Mouse (Mus musculus) T-helper 1 cell (primary cell): Measurements from ENCODE around the gene Eef2k.

ENCODE experiments used
- in situ Hi-C: fragments of 300-600 bp; cut with MboI, MseI; formaldehyde crosslinking; loops from one replicate; pipeline ENCODE4 v1.15.1; 2025; ENCODE audit warnings: high pct_unique_total_duplicates

The Eef2k gene

DNA sequence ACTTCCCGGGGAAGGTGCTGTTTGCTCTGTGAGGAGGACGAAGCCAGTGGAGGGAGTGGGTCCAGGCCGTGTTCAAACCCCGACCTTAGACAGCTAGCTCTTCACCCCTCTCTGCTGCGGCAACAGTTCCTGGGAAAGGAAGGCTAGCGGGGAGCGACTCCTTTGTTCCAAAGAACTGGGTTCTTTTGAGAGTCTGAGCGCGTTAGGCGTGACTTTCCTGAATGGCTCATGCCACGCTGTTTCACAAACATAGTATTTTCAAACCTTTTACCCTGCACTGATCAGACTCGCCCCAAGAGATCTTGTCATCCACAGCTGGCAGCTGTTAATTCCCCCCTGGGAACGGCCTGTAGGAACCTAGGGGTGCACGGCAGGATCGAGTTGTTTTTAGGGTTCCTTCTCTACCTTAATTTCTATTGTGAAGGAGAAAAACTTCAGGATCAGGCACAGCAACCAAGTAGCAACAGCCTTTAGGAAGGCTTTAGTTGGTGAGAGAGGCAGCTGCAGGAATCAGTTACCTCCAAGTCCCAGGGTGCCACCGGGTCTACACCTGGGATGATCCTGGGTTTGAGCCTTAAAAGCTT, 1.3 kb downstream of the Eef2k start:
- in situ Hi-C loops = no loop called here

DNA sequence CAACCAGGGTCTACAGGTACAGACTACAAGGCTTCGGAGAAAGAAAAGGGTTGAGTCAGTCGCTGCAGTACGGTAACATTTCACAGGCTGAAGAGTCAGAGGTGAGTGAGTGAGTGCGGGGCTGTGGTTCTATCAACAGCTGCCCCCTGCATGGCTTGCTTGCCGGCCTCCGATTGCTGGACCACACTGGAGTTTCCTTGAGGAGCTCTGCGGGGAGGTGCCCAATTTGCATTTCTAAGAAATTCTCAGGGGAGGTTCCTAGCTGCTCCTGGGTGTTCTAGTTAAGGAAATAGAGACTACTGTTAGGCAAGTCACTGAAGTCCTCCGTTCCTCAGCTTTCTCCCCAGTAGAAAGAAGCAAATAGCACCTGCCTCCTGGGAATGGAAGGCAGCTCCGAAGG, 2.1 kb downstream of the Eef2k start:
- in situ Hi-C loops = no loop called here

DNA sequence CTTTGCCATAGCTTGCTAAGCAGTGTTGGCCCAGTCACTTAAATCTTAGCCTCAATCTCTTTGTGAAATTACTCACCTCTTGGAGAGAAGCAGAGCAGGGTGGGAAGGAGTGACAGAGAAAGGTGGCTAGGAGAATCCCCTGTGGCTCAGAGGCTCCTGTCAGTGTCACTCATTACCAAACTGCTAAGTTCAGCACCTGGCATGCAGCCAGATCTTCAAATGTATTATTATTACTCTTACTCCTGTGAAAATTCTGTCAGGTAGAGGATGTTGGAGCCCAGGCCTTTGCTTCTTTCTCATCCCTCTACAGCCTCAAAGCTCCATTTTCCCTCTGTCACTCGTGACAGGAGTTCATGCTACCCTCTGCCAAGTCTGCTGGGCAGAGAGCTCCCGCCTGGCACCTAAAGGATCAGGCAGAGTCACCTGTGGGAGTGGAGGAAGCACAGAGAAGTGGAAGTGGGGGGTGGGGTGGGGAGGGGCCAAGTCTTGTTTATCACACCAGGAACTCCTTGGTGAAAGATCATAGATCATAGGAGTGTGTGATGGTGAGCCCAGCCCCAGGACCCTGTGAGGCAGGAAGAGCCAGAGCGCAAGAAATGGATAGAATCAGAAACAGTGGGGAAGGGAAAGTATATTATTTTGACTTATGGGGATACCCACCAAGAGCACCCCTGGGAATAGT, 6.3 kb downstream of the Eef2k start:
- in situ Hi-C loops = no loop called here

DNA sequence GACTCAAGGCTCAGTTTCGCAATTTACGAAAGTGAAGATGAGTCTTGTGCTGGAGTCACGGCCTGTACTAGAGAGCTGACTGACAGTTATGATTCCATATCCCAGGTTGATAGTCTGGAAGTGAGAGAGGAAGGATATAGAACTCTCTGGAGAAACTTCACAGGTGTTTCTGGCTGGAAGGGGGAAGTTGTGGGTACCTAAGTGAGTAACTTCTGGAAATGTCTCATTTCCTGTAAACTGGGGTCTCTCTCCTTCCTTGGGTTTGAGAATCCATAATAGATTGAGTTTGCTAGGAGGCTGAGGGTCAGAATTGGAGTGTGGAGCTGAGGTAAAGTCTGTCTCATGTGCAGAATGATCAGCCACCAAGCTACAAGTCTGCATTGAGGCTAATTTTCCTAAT, 7.5 kb downstream of the Eef2k start:
- in situ Hi-C loops = no loop called here

DNA sequence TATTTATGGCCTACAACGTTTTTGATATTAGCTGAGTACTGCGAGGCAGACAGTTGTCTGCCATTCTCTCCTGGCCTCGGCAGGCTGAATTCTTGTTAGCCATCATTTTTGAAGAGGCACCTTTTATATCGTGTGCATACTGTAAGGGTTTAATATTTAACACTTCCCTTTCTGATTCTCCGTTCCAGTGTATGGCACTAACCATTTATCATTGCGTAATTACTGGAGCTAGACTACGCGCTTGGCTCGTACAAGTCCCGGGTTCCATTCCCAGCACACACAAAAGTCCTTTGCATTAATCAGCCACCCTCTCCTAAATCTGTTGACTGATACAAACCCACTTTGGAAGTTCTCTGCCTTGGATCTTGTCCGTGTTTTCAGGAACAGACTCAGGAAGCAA, 17.2 kb downstream of the Eef2k start:
- in situ Hi-C loops = loop anchor here (10.0 kb wide), 1 partner anchor 825 kb away; no protein-coding TSS in a partner anchor

DNA sequence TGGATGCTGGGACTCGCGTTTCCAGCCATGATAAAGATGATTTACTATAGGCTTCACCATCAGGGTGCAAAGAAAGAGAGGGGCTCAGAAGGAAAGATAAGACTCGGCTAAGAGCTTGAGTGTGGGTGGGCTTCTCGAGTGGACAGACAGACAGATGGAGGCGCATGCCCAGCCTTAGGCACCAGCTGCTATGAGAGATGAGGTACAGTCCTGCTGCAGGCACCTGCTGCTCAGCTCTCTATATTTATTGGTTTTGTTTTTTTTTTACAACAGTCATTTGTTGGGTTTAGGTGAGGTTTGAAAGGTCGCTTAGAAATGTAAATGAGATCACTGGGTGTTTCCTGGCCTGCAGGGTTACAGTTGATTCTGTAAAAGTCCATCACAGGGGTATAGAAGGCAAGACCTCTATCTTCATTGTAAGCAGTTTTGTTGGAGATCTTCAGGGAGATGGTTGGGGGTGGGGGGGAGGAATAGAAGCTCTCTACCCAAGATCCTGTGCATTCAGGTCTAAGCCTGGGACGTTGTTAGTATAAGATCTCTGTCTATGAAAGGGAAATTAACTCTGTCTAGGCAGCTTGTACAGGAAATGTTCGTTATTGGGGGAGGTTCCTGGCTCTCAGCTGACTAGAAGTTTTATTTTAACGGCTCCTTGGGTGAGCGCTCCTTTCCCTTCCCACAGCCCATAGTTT, 18.3 kb downstream of the Eef2k start:
- in situ Hi-C loops = loop anchor here (10.0 kb wide), 1 partner anchor 824 kb away; no protein-coding TSS in a partner anchor

DNA sequence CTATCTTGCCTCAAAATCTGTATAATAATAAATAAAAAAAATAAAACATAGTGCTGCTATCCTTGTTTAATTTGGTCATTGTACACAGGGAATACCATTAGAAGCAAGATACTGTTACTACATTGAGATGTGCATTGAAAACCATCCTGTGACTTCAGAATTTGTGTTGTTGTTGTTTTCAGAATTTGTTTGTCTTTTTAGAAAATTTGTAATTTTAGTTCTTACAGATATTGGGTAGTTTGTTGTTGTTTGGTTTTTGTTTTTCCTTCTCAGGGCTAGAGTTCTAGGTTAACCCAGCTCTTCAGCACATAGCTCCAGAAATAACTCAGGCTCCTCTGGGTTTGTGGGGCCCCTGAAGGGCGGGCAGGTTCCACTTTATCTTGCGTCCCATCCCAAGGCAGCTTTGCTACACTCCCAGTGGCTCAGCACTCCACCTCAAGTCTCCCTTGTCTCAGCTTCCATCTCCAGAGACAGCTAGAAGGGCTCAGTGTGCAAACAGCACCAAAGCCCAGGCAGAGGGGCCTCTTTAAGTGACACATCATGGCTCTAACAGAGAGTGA, 18.9 kb downstream of the Eef2k start:
- in situ Hi-C loops = loop anchor here (10.0 kb wide), 1 partner anchor 823 kb away; no protein-coding TSS in a partner anchor

DNA sequence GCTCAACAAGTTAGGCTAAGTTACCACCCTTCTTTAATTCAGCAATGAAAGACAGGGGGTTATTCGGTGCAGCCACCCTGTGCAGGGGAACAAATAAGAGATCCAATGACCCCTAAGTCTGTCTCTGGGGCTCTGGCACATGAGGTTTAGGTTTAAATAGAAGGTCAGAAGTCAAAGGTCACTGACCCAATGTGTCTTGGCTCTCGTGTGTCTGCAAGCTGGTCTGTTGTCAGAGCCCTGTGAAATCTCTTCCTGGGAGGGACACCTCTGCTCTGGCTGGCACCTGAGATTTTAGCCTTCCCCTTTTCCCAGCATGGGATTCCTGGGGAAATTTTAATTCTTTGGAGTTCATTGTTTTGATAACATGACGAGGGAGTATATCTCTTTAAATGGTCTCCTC, 19.6 kb downstream of the Eef2k start:
- in situ Hi-C loops = loop anchor here (10.0 kb wide), 1 partner anchor 823 kb away; no protein-coding TSS in a partner anchor

DNA sequence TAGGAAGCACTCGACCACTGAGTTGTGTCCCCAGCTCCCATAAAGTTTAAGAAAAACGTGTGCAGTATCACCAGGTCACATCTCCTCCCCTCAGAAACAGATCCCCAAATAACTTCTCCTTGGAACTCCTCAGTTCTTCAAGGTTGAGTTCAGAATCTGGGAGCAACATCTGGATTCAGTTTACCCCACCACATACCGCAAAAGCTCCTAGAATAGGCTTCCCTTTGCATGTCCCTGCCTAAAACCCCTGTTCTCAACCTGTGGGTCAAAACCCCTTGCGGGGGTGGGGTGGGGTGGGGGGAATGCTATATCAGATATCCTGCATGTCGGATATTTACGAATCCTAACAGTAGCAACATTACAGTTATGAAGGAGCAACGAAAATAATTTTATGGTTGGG, 20.0 kb downstream of the Eef2k start:
- in situ Hi-C loops = loop anchor here (10.0 kb wide), 1 partner anchor 822 kb away; no protein-coding TSS in a partner anchor

DNA sequence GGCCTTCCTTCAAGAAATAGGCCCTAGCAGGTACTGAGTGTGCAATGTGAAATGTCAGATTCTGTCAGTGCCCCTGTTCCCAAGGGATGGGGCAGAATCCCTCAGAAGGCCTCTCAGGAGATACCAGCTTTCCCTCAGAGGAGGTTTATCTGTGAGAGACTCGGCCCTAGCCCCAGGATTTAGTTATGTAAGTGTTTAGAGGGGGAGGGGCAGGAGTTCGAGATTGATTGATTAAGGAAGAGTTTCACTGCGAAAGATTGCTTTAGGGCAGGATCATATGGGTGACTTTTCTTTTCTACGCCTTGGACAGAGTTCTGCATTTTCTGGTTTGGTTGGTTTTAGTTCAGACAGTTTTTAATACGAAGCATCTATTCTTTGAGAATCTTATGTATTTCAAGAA, 20.8 kb downstream of the Eef2k start:
- in situ Hi-C loops = loop anchor here (10.0 kb wide), 1 partner anchor 821 kb away; no protein-coding TSS in a partner anchor

DNA sequence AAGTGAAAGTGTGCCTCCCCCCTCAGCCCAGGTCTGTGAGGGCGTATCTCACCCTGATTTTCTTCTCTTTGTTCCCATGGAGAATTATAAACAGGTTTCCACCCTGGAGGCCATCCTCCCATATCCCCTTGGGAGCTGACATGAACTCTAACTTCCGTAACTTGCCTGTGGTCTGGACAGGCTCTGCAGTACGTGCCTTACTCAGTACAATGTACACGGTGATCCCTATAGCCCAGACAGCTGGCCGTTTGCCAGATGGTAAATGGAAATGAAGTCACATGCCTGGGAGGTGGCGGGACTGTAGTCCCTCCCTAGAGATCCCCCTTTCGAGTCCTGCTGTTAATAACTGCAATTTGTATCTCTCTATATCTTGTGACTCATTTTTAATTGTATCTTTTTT, 22.5 kb downstream of the Eef2k start:
- in situ Hi-C loops = loop anchor here (10.0 kb wide), 1 partner anchor 820 kb away; no protein-coding TSS in a partner anchor

DNA sequence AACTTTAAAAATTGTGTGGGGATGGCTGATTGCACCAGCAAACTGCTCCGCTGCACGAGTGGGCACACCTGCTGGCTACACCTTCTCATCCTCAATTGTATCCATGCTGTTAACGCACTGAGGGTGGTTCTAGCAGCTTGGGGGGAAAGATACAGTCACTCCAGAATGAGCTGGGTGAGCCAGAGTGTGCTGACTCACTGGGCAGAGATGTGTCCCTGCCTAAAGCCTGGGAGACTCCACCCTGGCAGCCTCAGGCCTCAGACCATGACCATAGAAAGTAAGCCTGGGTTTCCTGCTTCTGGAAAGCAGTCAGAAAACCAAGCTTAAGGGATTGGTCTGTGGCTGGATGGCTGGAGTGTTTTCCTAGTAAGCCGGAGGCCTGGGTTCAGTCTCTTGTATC, 23.2 kb downstream of the Eef2k start:
- in situ Hi-C loops = loop anchor here (10.0 kb wide), 1 partner anchor 819 kb away; no protein-coding TSS in a partner anchor

DNA sequence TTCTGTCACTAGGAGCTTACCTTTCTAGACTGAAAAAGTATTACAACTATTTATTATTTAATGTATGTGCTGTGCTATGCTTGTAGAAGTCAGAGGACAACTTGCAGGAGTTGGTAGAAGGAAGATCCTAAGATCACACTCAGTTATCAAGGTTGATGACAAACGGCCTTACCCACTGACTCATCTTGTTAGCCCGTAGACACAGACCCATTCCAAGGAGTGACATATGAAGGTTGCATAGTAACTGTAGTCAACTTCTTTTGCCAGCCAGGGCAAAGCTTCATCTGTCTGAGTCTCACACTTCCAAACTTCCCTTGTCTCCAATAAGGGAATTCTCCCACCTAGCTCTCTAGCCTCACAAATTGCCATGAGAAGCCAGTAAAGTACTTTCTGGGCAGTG, 24.1 kb downstream of the Eef2k start:
- in situ Hi-C loops = loop anchor here (10.0 kb wide), 1 partner anchor 818 kb away; no protein-coding TSS in a partner anchor

DNA sequence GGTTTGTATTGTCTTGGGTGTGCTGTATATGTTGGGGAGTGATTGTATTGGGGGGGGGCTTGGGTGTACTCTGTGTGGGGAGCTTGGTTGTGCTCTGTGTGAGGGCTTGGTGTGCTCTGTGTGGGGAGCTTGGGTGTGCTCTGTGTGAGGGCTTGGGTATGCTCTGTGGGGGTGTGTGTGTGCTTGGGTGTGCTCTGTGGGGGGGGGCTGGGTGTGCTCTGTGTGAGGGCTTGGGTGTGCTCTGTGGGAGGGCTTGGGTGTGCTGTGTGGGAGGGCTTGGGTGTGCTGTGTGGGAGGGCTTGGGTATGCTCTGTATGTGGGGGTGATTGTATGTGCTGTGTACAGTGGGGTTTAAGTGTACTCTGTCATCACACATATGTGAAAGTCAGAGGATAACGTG, 25.1 kb downstream of the Eef2k start:
- in situ Hi-C loops = loop anchor here (10.0 kb wide), 1 partner anchor 817 kb away; no protein-coding TSS in a partner anchor

DNA sequence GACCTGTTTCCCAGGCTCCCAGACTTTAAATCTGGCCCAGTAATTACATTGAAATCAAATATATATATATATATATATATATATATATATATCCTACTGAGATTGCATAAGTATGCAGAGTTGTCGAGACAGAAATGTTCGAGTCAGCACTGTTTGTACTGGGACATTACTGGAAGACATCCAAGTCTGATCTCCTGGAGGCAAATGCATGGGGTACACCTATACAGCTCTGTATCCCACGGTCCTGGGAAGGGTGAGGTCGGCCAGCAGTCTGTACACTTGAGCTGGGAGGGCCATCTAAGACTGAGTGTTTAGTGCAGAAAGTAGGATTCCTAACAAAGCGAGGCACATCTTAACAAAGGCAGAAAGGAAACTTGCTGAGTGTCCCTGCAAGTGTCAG, 27.3 kb downstream of the Eef2k start:
- in situ Hi-C loops = loop anchor here (10.0 kb wide), 1 partner anchor 815 kb away; no protein-coding TSS in a partner anchor

DNA sequence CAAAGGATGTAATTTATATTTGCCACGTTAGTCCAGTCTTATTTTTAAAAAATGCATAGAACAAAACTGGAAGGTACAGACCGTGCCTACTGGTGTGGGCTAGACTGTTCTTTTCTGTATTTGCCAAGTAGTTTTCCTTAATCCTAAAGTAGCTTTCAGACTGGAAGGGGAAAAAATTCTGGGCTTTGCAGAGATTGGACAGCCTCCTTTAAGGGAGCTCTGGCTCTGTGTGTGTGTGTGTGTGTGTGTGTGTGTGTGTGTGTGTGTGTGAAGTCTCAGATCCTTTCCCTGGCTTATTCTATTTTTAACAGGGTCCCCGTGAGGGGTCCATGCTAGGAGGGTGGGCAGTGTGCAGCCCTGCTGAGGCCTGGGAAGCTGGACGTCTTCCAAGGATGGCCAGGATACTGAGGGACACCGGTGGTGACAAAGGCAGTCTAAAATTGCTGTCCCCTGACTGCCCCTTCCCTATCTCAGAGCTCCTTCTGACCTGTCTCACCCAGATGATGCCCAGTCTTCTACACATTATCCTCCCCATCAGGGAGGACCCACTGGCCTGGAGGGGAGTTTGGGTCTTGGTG, 27.9 kb downstream of the Eef2k start:
- in situ Hi-C loops = no loop called here

DNA sequence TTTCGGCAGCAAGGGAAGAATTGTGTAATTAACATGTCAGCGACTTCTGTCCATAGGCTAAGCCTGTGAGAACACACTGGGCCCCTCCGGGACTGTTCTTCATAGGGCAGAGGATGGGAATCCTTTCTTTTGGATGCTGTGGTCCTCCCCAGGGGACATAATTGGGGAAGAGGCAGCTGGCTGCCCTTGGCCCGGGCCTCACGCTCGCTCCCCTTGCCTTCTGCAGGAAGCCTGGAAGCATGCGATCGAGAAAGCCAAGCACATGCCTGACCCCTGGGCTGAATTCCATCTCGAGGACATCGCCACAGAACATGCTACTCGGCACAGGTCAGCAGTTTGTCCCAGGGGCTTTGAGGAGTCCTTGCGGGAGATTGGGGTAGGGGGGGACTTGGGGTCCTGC, 30.5 kb downstream of the Eef2k start:
- in situ Hi-C loops = no loop called here

DNA sequence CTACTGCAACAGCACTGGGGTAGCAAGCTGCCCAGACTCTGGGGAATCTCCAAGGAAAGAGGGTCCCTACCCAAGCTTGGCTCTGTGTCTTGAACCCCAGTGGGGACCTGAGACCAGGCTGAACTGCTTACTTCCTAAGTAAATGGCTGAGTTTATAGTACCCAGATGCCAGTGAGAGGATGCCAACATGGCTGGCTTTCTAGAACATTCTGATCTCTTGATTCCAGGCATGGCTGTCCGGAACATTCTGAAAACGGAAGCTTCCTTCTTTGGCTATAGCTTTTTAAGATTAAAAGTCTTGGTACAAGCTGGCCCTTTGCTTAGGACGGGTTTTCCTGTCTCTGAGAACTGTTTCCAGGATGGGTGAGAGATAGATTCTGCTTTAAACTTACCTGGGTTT, 31.4 kb downstream of the Eef2k start:
- in situ Hi-C loops = no loop called here

DNA sequence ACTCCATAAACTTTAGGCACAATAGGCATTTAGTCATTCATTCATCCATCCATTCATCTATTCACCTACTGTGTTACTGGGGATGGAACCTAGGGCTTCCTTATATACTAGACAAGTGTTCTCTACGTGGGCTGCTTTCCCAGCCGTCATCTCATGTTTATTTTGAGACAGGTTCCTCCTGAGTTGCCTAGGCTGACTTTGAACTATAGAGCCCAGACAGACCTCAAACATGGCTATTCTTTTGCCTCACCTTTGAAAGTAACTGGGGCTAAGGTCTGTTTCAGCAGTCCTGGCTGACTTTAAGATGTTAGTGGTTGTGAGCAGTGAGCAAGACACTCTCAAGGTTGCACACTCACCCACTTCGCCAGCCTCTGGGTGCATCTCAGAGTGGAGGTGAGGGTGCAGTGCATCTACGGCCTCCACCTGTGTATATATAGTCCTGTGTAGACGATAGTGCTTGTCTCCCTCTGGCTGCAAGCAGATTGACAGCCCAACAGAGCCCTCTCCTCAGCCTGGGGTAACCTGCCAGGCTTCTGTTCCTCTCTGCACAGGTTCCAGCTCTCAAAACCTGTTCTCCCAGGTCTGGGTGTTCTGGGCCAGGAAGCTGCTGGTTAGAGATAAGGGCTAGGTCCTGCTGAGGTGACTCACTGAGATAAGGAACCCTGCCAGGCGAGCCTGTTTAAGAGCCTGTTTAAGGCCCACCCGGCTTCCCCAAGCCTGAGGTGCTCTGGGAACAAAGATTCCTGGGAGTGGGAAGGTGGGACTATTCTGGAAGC, 32.3 kb downstream of the Eef2k start:
- in situ Hi-C loops = no loop called here

DNA sequence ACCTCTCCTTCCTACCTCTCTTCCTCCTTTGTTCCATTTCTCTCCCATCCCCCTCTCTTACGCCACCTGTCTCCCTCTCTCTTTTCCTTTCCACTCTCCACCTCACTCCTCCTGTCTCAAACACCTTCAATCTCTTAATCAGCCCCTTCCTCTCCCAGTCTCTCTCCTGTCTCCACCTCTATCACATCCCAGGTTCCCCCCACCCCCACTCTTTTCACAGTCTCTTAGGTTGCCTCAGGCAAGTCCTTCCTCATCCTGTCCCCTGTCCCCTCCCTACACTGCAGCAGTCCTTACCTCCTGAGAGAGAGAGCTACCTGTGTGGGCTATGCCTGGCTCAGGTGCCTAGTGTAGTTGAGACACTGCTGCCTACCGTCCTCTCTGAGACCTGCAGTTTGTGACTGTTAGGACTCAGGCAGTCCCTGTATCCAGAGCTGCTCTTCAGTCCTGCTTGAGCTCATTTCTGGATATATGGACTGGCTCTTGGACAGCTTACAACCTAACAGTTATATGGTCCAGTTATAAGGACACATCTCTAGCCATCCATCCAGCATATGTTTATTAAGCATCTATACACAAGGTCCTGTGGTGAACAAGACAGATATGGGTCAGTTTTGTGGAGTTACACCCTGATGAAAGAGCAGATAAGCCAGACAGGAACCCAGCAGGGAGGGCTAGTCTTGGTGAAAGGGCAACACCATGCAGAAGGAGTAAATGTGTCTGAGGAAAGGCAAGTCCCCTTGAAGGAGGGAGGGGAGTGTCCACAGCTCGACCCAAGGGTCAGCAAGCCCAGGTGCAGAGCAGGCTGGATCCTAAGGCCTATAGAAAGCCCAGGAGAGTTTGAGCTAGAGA, 33.1 kb downstream of the Eef2k start:
- in situ Hi-C loops = no loop called here
